Mouse (Mus musculus): Measurements from ENCODE around the gene Tinagl1. TPM values are rescaled to one million over a fixed set of nuclear protein-coding genes. Genes with fewer than 3 reads are reported as not detected.

Gene Tinagl1
- polyA plus RNA-seq, 1 experiment from 2014 or later, result 123 TPM

GRCm38 (mm10) chr4:130169411-130169971 is 5.4 kb downstream of the Tinagl1 start:
- Histone ChIP-seq H3K9me3 (replicated peaks; ENCODE audit: low read length) (no peaks in the 10 kb centered on the region), H3K9ac (ENCODE audit: low read depth, low read length) (no peak overlapping the region), H3K36me3 (ENCODE audit: insufficient read depth, low read length) (peaks cover 3% of the 10 kb centered on the region; the same call in 1 of the 2 replicates), H3K4me3 (replicated peaks; ENCODE audit: low read depth, low read length) (no peak overlapping the region), H3K27ac (peak overlapping the region; percentile 33; the same call in 1 of the 2 replicates), H3K4me2 (ENCODE audit: low read length) (no peak overlapping the region), H3K4me1 (replicated peaks; ENCODE audit: insufficient read depth, low read length) (peaks cover 62% of the 10 kb centered on the region), H3K27me3 (ENCODE audit: insufficient read depth, low read length) (no peaks in the 10 kb centered on the region)
- no peak for ATAC-seq (replicated peaks; ENCODE audit: low FRiP score, low read depth)
- no peak for TF ChIP-seq CTCF (IDR thresholded peaks at IDR 0.05; ENCODE audit: low read depth)
- WGBS, result 63% methylated on average over 16 of the region's 16 CpGs
- DNase-seq (ENCODE audit: low spot score), result no peak

- Histone ChIP-seq H3K9ac (ENCODE audit: low read depth, low read length) (0 out of 2 replicates have a peak overlapping the region, but pooled peaks have one; percentile 27), H3K27ac (peak overlapping the region; percentile 76), H3K4me2 (ENCODE audit: low read length) (peak overlapping the region; percentile 41), H3K4me1 (replicated peaks; ENCODE audit: insufficient read depth, low read length) (peaks cover 61% of the 10 kb centered on the region), H3K9me3 (replicated peaks; ENCODE audit: low read length) (no peaks in the 10 kb centered on the region), H3K4me3 (replicated peaks; ENCODE audit: low read depth, low read length) (no peak overlapping the region), H3K36me3 (ENCODE audit: insufficient read depth, low read length) (peaks cover 3% of the 10 kb centered on the region; the same call in 1 of the 2 replicates), H3K27me3 (ENCODE audit: insufficient read depth, low read length) (no peaks in the 10 kb centered on the region)
- DNase-seq (ENCODE audit: low spot score) (peak; percentile 85), ATAC-seq (replicated peaks; ENCODE audit: low FRiP score, low read depth) (peak; percentile 33)
- WGBS, result 25% methylated on average over 16 of the region's 16 CpGs
- peak; percentile 57 for TF ChIP-seq CTCF (IDR thresholded peaks at IDR 0.05; ENCODE audit: low read depth)
These were observed 6.4 kb downstream of the Tinagl1 start for GRCm38 (mm10) chr4:130168280-130169183.

DNA sequence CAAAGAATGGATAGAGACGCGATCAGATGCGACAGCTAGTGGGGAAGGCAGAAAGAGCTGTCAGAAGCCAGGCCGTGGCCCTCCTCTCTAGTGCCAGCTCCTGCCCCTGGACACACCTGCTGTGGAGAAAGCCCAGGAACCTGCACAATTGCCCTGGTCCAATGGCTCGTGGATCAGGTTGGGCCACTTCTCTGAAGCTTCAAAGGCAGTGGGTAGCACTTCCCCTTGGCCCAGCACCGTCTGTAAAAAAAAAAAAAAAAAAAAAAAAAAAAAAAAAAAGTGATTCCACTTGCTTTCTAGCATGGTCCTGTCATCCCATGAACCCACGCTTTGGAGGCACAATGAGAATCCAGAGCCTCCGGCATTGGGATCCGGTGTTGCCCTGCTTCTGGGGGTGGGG is 7.1 kb downstream of the Tinagl1 start:
- H3K9me3 ChIP-seq (replicated peaks; ENCODE audit: low read length), result no peaks in the 10 kb centered on the region
- 17% methylated on average over 9 of the region's 9 CpGs for WGBS
- ATAC-seq (replicated peaks; ENCODE audit: low FRiP score, low read depth), result no peak
- 0 out of 2 replicates have a peak overlapping the region, but pooled peaks have one; percentile 18 for H3K9ac ChIP-seq (ENCODE audit: low read depth, low read length)
- peaks cover 3% of the 10 kb centered on the region; the same call in 1 of the 2 replicates for H3K36me3 ChIP-seq (ENCODE audit: insufficient read depth, low read length)
- H3K4me2 ChIP-seq (ENCODE audit: low read length), result peak overlapping the region; percentile 41
- H3K27me3 ChIP-seq (ENCODE audit: insufficient read depth, low read length), result no peaks in the 10 kb centered on the region
- peaks cover 60% of the 10 kb centered on the region for H3K4me1 ChIP-seq (replicated peaks; ENCODE audit: insufficient read depth, low read length)
- H3K4me3 ChIP-seq (replicated peaks; ENCODE audit: low read depth, low read length), result no peak overlapping the region
- peak overlapping the region; percentile 76 for H3K27ac ChIP-seq
- no peak for DNase-seq (ENCODE audit: low spot score)
- no peak for TF ChIP-seq CTCF (IDR thresholded peaks at IDR 0.05; ENCODE audit: low read depth)

DNA sequence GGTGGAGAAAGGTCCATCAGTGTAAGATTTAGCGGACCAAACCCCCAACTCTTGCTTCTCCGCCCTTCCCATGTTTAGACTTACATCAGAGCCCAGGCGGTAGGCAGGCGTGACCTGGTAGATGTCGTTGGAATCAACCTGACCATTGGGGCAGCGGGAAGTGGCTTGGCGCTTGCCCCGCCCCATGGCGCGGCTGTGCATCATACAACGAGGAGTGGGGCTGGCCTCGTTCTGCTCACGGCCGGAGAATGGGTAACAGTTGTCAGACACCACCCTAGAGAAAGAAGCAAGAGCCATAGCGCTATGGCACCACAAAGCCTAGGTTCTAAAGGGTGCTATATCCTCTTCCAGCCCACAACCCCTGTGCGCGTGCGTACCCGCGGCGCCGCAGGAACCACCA is 7.6 kb downstream of the Tinagl1 start:
- Histone ChIP-seq H3K4me1 (replicated peaks; ENCODE audit: insufficient read depth, low read length) (peaks cover 55% of the 10 kb centered on the region), H3K27ac (peak overlapping the region; percentile 57; the same call in 1 of the 2 replicates), H3K4me2 (ENCODE audit: low read length) (0 out of 2 replicates have a peak overlapping the region, but pooled peaks have one; percentile 41), H3K27me3 (ENCODE audit: insufficient read depth, low read length) (no peaks in the 10 kb centered on the region), H3K9ac (ENCODE audit: low read depth, low read length) (no peak overlapping the region), H3K9me3 (replicated peaks; ENCODE audit: low read length) (no peaks in the 10 kb centered on the region), H3K4me3 (replicated peaks; ENCODE audit: low read depth, low read length) (no peak overlapping the region), H3K36me3 (ENCODE audit: insufficient read depth, low read length) (peaks cover 3% of the 10 kb centered on the region; the same call in 1 of the 2 replicates)
- DNase-seq (ENCODE audit: low spot score) (no peak), ATAC-seq (replicated peaks; ENCODE audit: low FRiP score, low read depth) (no peak)
- WGBS, result 62% methylated on average over 22 of the region's 22 CpGs
- no peak for TF ChIP-seq CTCF (IDR thresholded peaks at IDR 0.05; ENCODE audit: low read depth)

GRCm38 (mm10) chr4:130166592-130166991 is 8.3 kb downstream of the Tinagl1 start:
- no peak for DNase-seq (ENCODE audit: low spot score)
- Histone ChIP-seq H3K4me1 (replicated peaks; ENCODE audit: insufficient read depth, low read length) (peaks cover 49% of the 10 kb centered on the region), H3K36me3 (ENCODE audit: insufficient read depth, low read length) (peaks cover 3% of the 10 kb centered on the region; the same call in 1 of the 2 replicates), H3K27me3 (ENCODE audit: insufficient read depth, low read length) (no peaks in the 10 kb centered on the region), H3K27ac (no peak overlapping the region), H3K4me2 (ENCODE audit: low read length) (no peak overlapping the region), H3K9ac (ENCODE audit: low read depth, low read length) (no peak overlapping the region), H3K4me3 (replicated peaks; ENCODE audit: low read depth, low read length) (no peak overlapping the region), H3K9me3 (replicated peaks; ENCODE audit: low read length) (no peaks in the 10 kb centered on the region)
- TF ChIP-seq CTCF (IDR thresholded peaks at IDR 0.05; ENCODE audit: low read depth), result no peak
- ATAC-seq (replicated peaks; ENCODE audit: low FRiP score, low read depth), result no peak
- 67% methylated on average over 8 of the region's 8 CpGs for WGBS

GRCm38 (mm10) chr4:130166061-130166460 is 8.9 kb downstream of the Tinagl1 start:
- peaks cover 3% of the 10 kb centered on the region; the same call in 1 of the 2 replicates for H3K36me3 ChIP-seq (ENCODE audit: insufficient read depth, low read length)
- no peaks in the 10 kb centered on the region for H3K27me3 ChIP-seq (ENCODE audit: insufficient read depth, low read length)
- no peak overlapping the region for H3K4me3 ChIP-seq (replicated peaks; ENCODE audit: low read depth, low read length)
- DNase-seq (ENCODE audit: low spot score), result no peak
- H3K27ac ChIP-seq, result no peak overlapping the region
- TF ChIP-seq CTCF (IDR thresholded peaks at IDR 0.05; ENCODE audit: low read depth), result no peak
- H3K4me2 ChIP-seq (ENCODE audit: low read length), result no peak overlapping the region
- WGBS, result 75% methylated on average over 18 of the region's 18 CpGs
- no peak for ATAC-seq (replicated peaks; ENCODE audit: low FRiP score, low read depth)
- H3K4me1 ChIP-seq (replicated peaks; ENCODE audit: insufficient read depth, low read length), result peaks cover 43% of the 10 kb centered on the region
- no peak overlapping the region for H3K9ac ChIP-seq (ENCODE audit: low read depth, low read length)
- H3K9me3 ChIP-seq (replicated peaks; ENCODE audit: low read length), result no peaks in the 10 kb centered on the region
